Mouse (Mus musculus) C2C12 (cell line): ENCODE measurements around the gene Sox5.

ENCODE experiments used
- CEBPB ChIP-seq: IDR thresholded peaks from one replicate; pipeline ENCODE4 v1.6.1; 2011; ENCODE audit warnings: low read depth, mild to moderate bottlenecking, control low read depth, moderate library complexity
- CTCF ChIP-seq: IDR thresholded peaks from one replicate; pipeline ENCODE4 v1.5.1; 2011; ENCODE audit not compliant: control insufficient read depth, insufficient read depth, insufficient read length
- FOSL1 ChIP-seq: IDR thresholded peaks from one replicate; pipeline ENCODE4 v1.8.0; 2011; ENCODE audit warnings: mild to moderate bottlenecking, low read length; ENCODE audit not compliant: poor library complexity, insufficient read depth, severe bottlenecking
- MAX ChIP-seq: IDR thresholded peaks from one replicate; pipeline ENCODE4 v1.6.1; 2011; ENCODE audit warnings: mild to moderate bottlenecking, control low read depth
- MYOD1 ChIP-seq: IDR thresholded peaks from one replicate; pipeline ENCODE4 v1.6.1; 2011; ENCODE audit warnings: low read depth; ENCODE audit not compliant: control insufficient read depth, insufficient read length
- MYOG ChIP-seq: IDR thresholded peaks from one replicate; pipeline ENCODE4 v1.6.1; 2011; ENCODE audit not compliant: control insufficient read depth, insufficient read length; ENCODE audit errors: extremely low read depth
- USF1 ChIP-seq: IDR thresholded peaks from one replicate; pipeline ENCODE4 v1.6.1; 2011; ENCODE audit warnings: low read depth, mild to moderate bottlenecking, control low read depth, moderate library complexity

DNA sequence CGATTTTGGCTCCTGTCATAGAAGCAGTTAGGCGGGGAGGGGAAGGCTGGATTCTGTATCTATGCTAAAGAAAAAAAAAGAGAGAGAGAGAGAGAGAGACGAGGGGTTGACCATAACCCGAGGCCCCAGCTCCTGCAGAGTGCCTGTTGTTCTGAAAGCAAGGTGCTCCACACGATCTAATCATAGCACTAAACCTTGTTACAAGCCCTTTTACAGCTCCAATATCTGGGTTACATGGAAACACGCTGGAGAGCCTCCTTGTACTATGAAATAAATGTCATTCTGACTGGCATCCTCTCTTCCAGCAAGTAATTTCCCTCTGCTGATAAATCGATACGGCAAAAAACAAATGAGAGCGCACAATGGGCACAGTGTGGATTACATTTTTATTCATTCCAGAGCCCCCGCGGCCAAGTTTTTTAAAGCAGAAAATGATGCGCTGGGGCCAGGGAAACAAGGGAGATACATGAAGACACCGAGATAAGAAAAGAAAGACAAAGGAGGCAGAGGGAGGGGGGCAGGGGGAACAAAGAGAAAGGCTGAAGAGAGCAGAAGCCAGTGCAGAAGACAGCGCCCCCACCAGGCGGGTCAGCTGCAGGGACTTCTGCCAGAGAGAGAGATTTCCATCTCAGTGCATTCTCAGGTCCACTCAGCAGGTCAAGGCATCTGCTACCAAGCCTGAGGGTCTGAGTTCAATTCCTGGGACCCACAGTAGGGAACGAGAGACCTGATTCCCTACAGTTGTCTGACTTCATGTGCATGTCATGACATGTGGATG is 304.3 kb downstream of the Sox5 start:
- TF ChIP-seq CTCF: no peak
- TF ChIP-seq MYOD1: no peak
- TF ChIP-seq USF1: no peak
- TF ChIP-seq MYOG: no peak
- no peak for TF ChIP-seq MAX
- TF ChIP-seq FOSL1: no peak
- no peak for TF ChIP-seq CEBPB
